Mouse (Mus musculus) T-helper 2 cell (primary cell): Measurements from ENCODE around the gene Atp6v0b.

Source experiments
- in situ Hi-C: fragments of 300-600 bp; cut with MboI, MseI; formaldehyde crosslinking; loops from one replicate; pipeline ENCODE4 v1.15.1; 2025; ENCODE audit warnings: high pct_unique_total_duplicates

Gene Atp6v0b

GRCm38 (mm10) chr4:117878703-117879102 is 8.4 kb downstream of the Atp6v0b start:
- in situ Hi-C loops, result loop anchor here (25.0 kb wide), 1 partner anchor 1234 kb away; the partner anchor contains the start of gene Slc2a1

- in situ Hi-C loops, result loop anchor here (25.0 kb wide), 1 partner anchor 1234 kb away; the partner anchor contains the start of gene Slc2a1
These were observed 8.8 kb downstream of the Atp6v0b start for GRCm38 (mm10) chr4:117878301-117878700.

- in situ Hi-C loops, result no loop called here
These were observed 13.5 kb downstream of the Atp6v0b start for GRCm38 (mm10) chr4:117873615-117874014.

- in situ Hi-C loops, result no loop called here
These were observed 14.7 kb downstream of the Atp6v0b start, which contains the start of gene Ccdc24 for GRCm38 (mm10) chr4:117872471-117872886. Ccdc24 (minus strand) TSS chr4:117872557.

- in situ Hi-C loops, result no loop called here
These were observed 15.3 kb downstream of the Atp6v0b start for GRCm38 (mm10) chr4:117871787-117872186.

- in situ Hi-C loops, result no loop called here
These were observed 16.7 kb downstream of the Atp6v0b start for GRCm38 (mm10) chr4:117870437-117870836.

GRCm38 (mm10) chr4:117869317-117869716 is 17.8 kb downstream of the Atp6v0b start:
- in situ Hi-C loops, result no loop called here

- in situ Hi-C loops, result no loop called here
These were observed 19.3 kb downstream of the Atp6v0b start for GRCm38 (mm10) chr4:117867823-117868222.

- in situ Hi-C loops, result no loop called here
These were observed 20.1 kb downstream of the Atp6v0b start for GRCm38 (mm10) chr4:117867000-117867399.

- in situ Hi-C loops, result no loop called here
These were observed 21.1 kb downstream of the Atp6v0b start for GRCm38 (mm10) chr4:117866083-117866482.

- in situ Hi-C loops, result loop anchor here (5.0 kb wide), 1 partner anchor 151 kb away; no protein-coding TSS in a partner anchor
These were observed 24.3 kb downstream of the Atp6v0b start for GRCm38 (mm10) chr4:117862823-117863222.

GRCm38 (mm10) chr4:117860570-117860969 is 26.6 kb downstream of the Atp6v0b start:
- in situ Hi-C loops, result loop anchor here (5.0 kb wide), 1 partner anchor 148 kb away; no protein-coding TSS in a partner anchor

- in situ Hi-C loops, result no loop called here
These were observed 28.3 kb downstream of the Atp6v0b start for GRCm38 (mm10) chr4:117858794-117859193.

- in situ Hi-C loops, result no loop called here
These were observed 32.0 kb downstream of the Atp6v0b start for GRCm38 (mm10) chr4:117855146-117855545.

- in situ Hi-C loops, result no loop called here
These were observed 34.8 kb downstream of the Atp6v0b start for GRCm38 (mm10) chr4:117852152-117852868.

- in situ Hi-C loops, result no loop called here
These were observed 36.3 kb downstream of the Atp6v0b start for GRCm38 (mm10) chr4:117850871-117851270.

GRCm38 (mm10) chr4:117850176-117850575 is 37.0 kb downstream of the Atp6v0b start:
- in situ Hi-C loops, result no loop called here

GRCm38 (mm10) chr4:117849506-117849905 is 37.6 kb downstream of the Atp6v0b start:
- in situ Hi-C loops, result no loop called here

GRCm38 (mm10) chr4:117849063-117849462 is 38.1 kb downstream of the Atp6v0b start:
- in situ Hi-C loops, result no loop called here

GRCm38 (mm10) chr4:117847011-117847410 is 40.1 kb downstream of the Atp6v0b start:
- in situ Hi-C loops, result no loop called here

- in situ Hi-C loops, result no loop called here
These were observed 40.9 kb downstream of the Atp6v0b start for GRCm38 (mm10) chr4:117846261-117846660.

- in situ Hi-C loops, result no loop called here
These were observed 41.8 kb downstream of the Atp6v0b start for GRCm38 (mm10) chr4:117845316-117845715.

GRCm38 (mm10) chr4:117844467-117844866 is 42.7 kb downstream of the Atp6v0b start:
- in situ Hi-C loops, result no loop called here
